ENCODE assay signal across 9 mouse cellular contexts in genomic region chr5:37244666-37245242, GRCm38 (mm10). TPM values are rescaled to one million over a fixed set of nuclear protein-coding genes. Genes with fewer than 3 reads are reported as not detected.
A peak's percentile ranks its signal among the peaks of the same experiment; 100 is the strongest.
DNase-seq lines count a peak whose midpoint lies in the region; ATAC-seq and TF ChIP-seq lines count a peak whose summit lies in the region.
"Had no signal": no experiment of that assay in that cellular context is flagged by ENCODE, and none has a peak within 500 bp of the region (broad histone marks: within the 10 kb centered on the region; RNA-seq: fewer than 3 reads in every experiment).

No protein-coding gene starts in this region.

- peak; percentile 64 for DNase-seq in cerebellum, adult 11-12 months
- DNase-seq in cerebellum, postnatal 36 days = no peak
- DNase-seq in neural tube, embryonic 11.5 days (ENCODE audit: low spot score) = peak; percentile 28
- no peak for DNase-seq in neural tube, embryonic 10.5 days (ENCODE audit: extremely low spot score, low spot score)
- DNase-seq in gastrocnemius, postnatal 10 days = no peak

- peaks cover 28% of the 10 kb centered on the region for H3K27me3 ChIP-seq in neural tube, embryonic 11.5 days (ENCODE audit: control insufficient read depth, insufficient read depth, low read length)
- H3K27me3 ChIP-seq in hindbrain, embryonic 16.5 days (replicated peaks; ENCODE audit: control insufficient read depth, insufficient read depth, low read length) = no peaks in the 10 kb centered on the region

- H3K4me2 ChIP-seq in neural tube, embryonic 11.5 days (ENCODE audit: low read depth) = peak overlapping the region; percentile 68
- peak overlapping the region; percentile 91 for H3K4me2 ChIP-seq in hindbrain, embryonic 16.5 days (ENCODE audit: low read length)

- H3K4me3 ChIP-seq in neural tube, embryonic 11.5 days (ENCODE audit: low read depth, low read length) = peak overlapping the region; percentile 62
- H3K4me3 ChIP-seq in hindbrain, embryonic 16.5 days (ENCODE audit: low read length) = peak overlapping the region; percentile 71
- peak overlapping the region; percentile 63 for H3K4me3 ChIP-seq in olfactory bulb, adult 2 months (ENCODE audit: insufficient read depth, low read depth, low read length)
- H3K4me3 ChIP-seq: erythroblast, embryonic 14.5 days had no signal

- H3K27ac ChIP-seq in neural tube, embryonic 11.5 days (ENCODE audit: low read depth, low read length) = peak overlapping the region; percentile 92
- peak overlapping the region; percentile 94 for H3K27ac ChIP-seq in hindbrain, embryonic 16.5 days (ENCODE audit: low read depth, low read length)
- H3K27ac ChIP-seq in olfactory bulb, adult 2 months (ENCODE audit: insufficient read depth, low read depth, low read length) = peak overlapping the region; percentile 47; the same call in 1 of the 2 replicates

- H3K4me1 ChIP-seq in neural tube, embryonic 11.5 days (ENCODE audit: control insufficient read depth, insufficient read depth, low read length) = peaks cover 26% of the 10 kb centered on the region
- H3K4me1 ChIP-seq in hindbrain, embryonic 16.5 days (ENCODE audit: control insufficient read depth, insufficient read depth, low read depth, low read length) = peaks cover 34% of the 10 kb centered on the region
- H3K4me1 ChIP-seq in olfactory bulb, adult 2 months (ENCODE audit: control insufficient read depth, insufficient read depth, low read length) = peaks cover 38% of the 10 kb centered on the region

- no peaks in the 10 kb centered on the region for H3K36me3 ChIP-seq in neural tube, embryonic 11.5 days (ENCODE audit: control insufficient read depth, insufficient read depth, low read length)
- H3K36me3 ChIP-seq in hindbrain, embryonic 16.5 days (ENCODE audit: control insufficient read depth, insufficient read depth, low read length) = no peaks in the 10 kb centered on the region

- no peak for TF ChIP-seq CTCF in olfactory bulb, adult 2 months (IDR thresholded peaks at IDR 0.05; ENCODE audit: insufficient read depth, low read depth, low read length)

- no peak for ATAC-seq in neural tube, embryonic 11.5 days (ENCODE audit: insufficient read depth, low FRiP score, low TSS enrichment)
- no peak for ATAC-seq in hindbrain, embryonic 16.5 days
- ATAC-seq in activated CD4-positive, CD25-positive, alpha-beta regulatory T cell, adult 4 months = no peak

- H3K9ac ChIP-seq in neural tube, embryonic 11.5 days (ENCODE audit: low read length) = peak overlapping the region; percentile 82
- H3K9ac ChIP-seq in hindbrain, embryonic 16.5 days (ENCODE audit: low read depth, low read length) = peak overlapping the region; percentile 85

- TF ChIP-seq POLR2A in olfactory bulb, adult 2 months (IDR thresholded peaks at IDR 0.05; ENCODE audit: insufficient read depth, low read depth, low read length) = no peak

- no peaks in the 10 kb centered on the region for H3K9me3 ChIP-seq in neural tube, embryonic 11.5 days (ENCODE audit: control insufficient read depth, low read length)
- H3K9me3 ChIP-seq in hindbrain, embryonic 16.5 days (ENCODE audit: control insufficient read depth, low read length) = no peaks in the 10 kb centered on the region

- WGBS in neural tube, embryonic 11.5 days = 39% methylated on average over 9 of the region's 9 CpGs
- WGBS in hindbrain, embryonic 16.5 days = 35% methylated on average over 9 of the region's 9 CpGs
- 32% methylated on average over 9 of the region's 9 CpGs for WGBS in olfactory bulb, adult 2 months

RNA-seq across cellular contexts. Expression of gene Crmp1, which starts 3.0 kb away (rescaled TPM):
- polyA plus RNA-seq in neural tube, embryonic 11.5 days (2014; fragmentation: Nextera tagmentation; extraction: Ambion mirVana) = 472 and 565 TPM in 2 replicates
- polyA plus RNA-seq in hindbrain, embryonic 16.5 days (2015; fragmentation: Nextera tagmentation; extraction: Ambion mirVana) = 851 and 939 TPM in 2 replicates
- 2,655 TPM in 1 of 2 replicates, not detected in the other for polyA plus RNA-seq in olfactory bulb, adult 2 months (2012; ENCODE audit: insufficient read depth, insufficient read length, low replicate concordance, missing spikeins)
- 1 to 10 TPM; 1.5 to 2.5 TPM for total RNA-seq in gastrocnemius, postnatal 10 days (2021)
- 10 to 100 TPM; 11.2 to 11.5 TPM for polyA plus RNA-seq in activated CD4-positive, CD25-positive, alpha-beta regulatory T cell, adult 4 months (2017; shearing (Covaris generic))
- polyA plus RNA-seq: erythroblast, embryonic 14.5 days had no signal

Comparison
In these comparisons a context has a peak if more than half of its experiments do, and no peak if none do; other contexts are left out.
1. DNase-seq: peak in cerebellum, adult 11-12 months (single experiment) and neural tube, embryonic 11.5 days (single experiment); none in cerebellum, postnatal 36 days (0 of 2), neural tube, embryonic 10.5 days (single experiment) and gastrocnemius, postnatal 10 days (single experiment).
2. Peak in every context shown above with its lines, with median percentiles within 50 percentile points of each other: H3K27ac ChIP-seq and H3K4me3 ChIP-seq.